Mouse (Mus musculus): Measurements from ENCODE around the gene Rpl10-ps3. TPM values are rescaled to one million over a fixed set of nuclear protein-coding genes. Genes with fewer than 3 reads are reported as not detected.

Gene Rpl10-ps3
- polyA plus RNA-seq, 1 experiment from 2014 or later, result 272 TPM

GRCm38 (mm10) chr9:50305666-50306402 is 38.9 kb downstream of the Rpl10-ps3 start:
- Histone ChIP-seq H3K9ac (no peak overlapping the region), H3K27ac (replicated peaks) (no peak overlapping the region), H3K4me1 (replicated peaks) (no peaks in the 10 kb centered on the region), H3K4me2 (no peak overlapping the region), H3K9me3 (replicated peaks) (no peaks in the 10 kb centered on the region), H3K4me3 (replicated peaks) (no peak overlapping the region), H3K27me3 (no peaks in the 10 kb centered on the region), H3K36me3 (replicated peaks) (no peaks in the 10 kb centered on the region)
- no peak for ATAC-seq (ENCODE audit: insufficient read depth)
- 57% methylated on average over 10 of the region's 10 CpGs for WGBS (ENCODE audit: insufficient replicate concordance)

DNA sequence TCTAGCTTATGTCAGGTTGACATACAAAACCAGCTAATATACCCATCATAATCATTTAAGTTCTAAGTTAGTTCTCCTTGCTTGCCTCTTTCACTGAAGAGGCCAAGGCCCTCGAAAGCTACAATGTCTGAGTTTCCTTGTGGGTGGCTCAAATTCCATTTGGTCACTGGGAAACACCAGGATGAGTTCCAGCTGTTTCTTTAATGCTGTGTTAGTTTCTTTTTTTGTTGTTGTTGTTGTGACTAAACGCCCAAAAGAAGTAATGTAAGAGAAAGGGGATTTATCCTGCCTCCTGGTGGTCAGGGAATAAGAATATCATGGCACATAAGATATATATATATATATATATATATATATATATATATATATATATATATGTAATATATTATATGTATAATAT is 39.7 kb downstream of the Rpl10-ps3 start:
- no peak overlapping the region for H3K27ac ChIP-seq (replicated peaks)
- H3K36me3 ChIP-seq (replicated peaks), result no peaks in the 10 kb centered on the region
- WGBS (ENCODE audit: insufficient replicate concordance), result 30% methylated on average over 2 of the region's 2 CpGs

DNA sequence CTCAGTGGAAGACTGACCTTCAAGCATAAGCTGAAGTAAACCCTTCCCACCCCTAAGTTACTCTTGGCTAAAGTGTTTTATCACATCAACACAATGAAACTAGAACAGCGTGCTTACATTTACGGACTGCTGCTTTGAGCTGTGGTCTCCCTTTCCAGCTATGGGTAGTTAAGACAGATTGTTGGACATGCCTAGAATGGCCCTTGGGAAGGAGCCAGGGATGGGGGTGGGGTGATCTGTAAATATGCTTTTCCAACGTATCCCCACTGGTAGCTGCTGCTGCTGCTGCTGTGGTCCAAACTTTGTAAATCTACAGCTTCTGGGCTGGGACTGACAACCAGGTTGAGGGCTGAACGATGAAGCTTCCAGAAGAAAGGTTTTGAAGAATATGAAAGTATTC is 40.8 kb downstream of the Rpl10-ps3 start:
- H3K36me3 ChIP-seq (replicated peaks), result no peaks in the 10 kb centered on the region
- no peaks in the 10 kb centered on the region for H3K4me1 ChIP-seq (replicated peaks)
- no peak overlapping the region for H3K4me3 ChIP-seq (replicated peaks)
- no peaks in the 10 kb centered on the region for H3K27me3 ChIP-seq
- H3K9ac ChIP-seq, result no peak overlapping the region
- no peak overlapping the region for H3K4me2 ChIP-seq
- H3K9me3 ChIP-seq (replicated peaks), result no peaks in the 10 kb centered on the region
- no peak for ATAC-seq (ENCODE audit: insufficient read depth)
- H3K27ac ChIP-seq (replicated peaks), result no peak overlapping the region
- WGBS (ENCODE audit: insufficient replicate concordance), result 64% methylated on average over 4 of the region's 4 CpGs

More for the DNA sequence above, 39.7 kb downstream of the Rpl10-ps3 start:
- no peak overlapping the region for H3K4me2 ChIP-seq
- no peak overlapping the region for H3K9ac ChIP-seq
- no peaks in the 10 kb centered on the region for H3K4me1 ChIP-seq (replicated peaks)
- ATAC-seq (ENCODE audit: insufficient read depth), result no peak
- no peaks in the 10 kb centered on the region for H3K27me3 ChIP-seq
- H3K4me3 ChIP-seq (replicated peaks), result no peak overlapping the region
- no peaks in the 10 kb centered on the region for H3K9me3 ChIP-seq (replicated peaks)

- H3K27me3 ChIP-seq, result no peaks in the 10 kb centered on the region
- no peaks in the 10 kb centered on the region for H3K9me3 ChIP-seq (replicated peaks)
- no peaks in the 10 kb centered on the region for H3K36me3 ChIP-seq (replicated peaks)
- H3K27ac ChIP-seq (replicated peaks), result no peak overlapping the region
- no peak for ATAC-seq (ENCODE audit: insufficient read depth)
- H3K9ac ChIP-seq, result no peak overlapping the region
- H3K4me2 ChIP-seq, result no peak overlapping the region
- H3K4me1 ChIP-seq (replicated peaks), result no peaks in the 10 kb centered on the region
- H3K4me3 ChIP-seq (replicated peaks), result no peak overlapping the region
These were observed 43.0 kb downstream of the Rpl10-ps3 start for GRCm38 (mm10) chr9:50301722-50302121.

GRCm38 (mm10) chr9:50298389-50298788 is 46.4 kb downstream of the Rpl10-ps3 start:
- Histone ChIP-seq H3K36me3 (replicated peaks) (no peaks in the 10 kb centered on the region), H3K4me2 (no peak overlapping the region), H3K4me3 (replicated peaks) (no peak overlapping the region), H3K9me3 (replicated peaks) (no peaks in the 10 kb centered on the region), H3K27me3 (no peaks in the 10 kb centered on the region), H3K4me1 (replicated peaks) (no peaks in the 10 kb centered on the region), H3K9ac (no peak overlapping the region), H3K27ac (replicated peaks) (no peak overlapping the region)
- ATAC-seq (ENCODE audit: insufficient read depth), result no peak
- WGBS (ENCODE audit: insufficient replicate concordance), result 35% methylated on average over 2 of the region's 2 CpGs

Other genes starting within 250 kb of the Rpl10-ps3 start
- 0.17 and 0.35 TPM in 2 replicates for gene Plet1, start 149.6 kb upstream of the Rpl10-ps3 start, polyA plus RNA-seq (2015; fragmentation: Nextera tagmentation; extraction: Ambion mirVana)
- gene Pts, start 183.8 kb upstream of the Rpl10-ps3 start, polyA plus RNA-seq (2015; fragmentation: Nextera tagmentation; extraction: Ambion mirVana), result 32.6 and 36.1 TPM in 2 replicates
- gene Il18, start 209.9 kb upstream of the Rpl10-ps3 start, polyA plus RNA-seq (2015; fragmentation: Nextera tagmentation; extraction: Ambion mirVana), result 10.1 and 11.1 TPM in 2 replicates
- 0.60 and 0.67 TPM in 2 replicates for gene Bco2, start 210.2 kb upstream of the Rpl10-ps3 start, polyA plus RNA-seq (2015; fragmentation: Nextera tagmentation; extraction: Ambion mirVana)
- not detected in 2 replicates for gene Tex12, start 216.4 kb upstream of the Rpl10-ps3 start, polyA plus RNA-seq (2015; fragmentation: Nextera tagmentation; extraction: Ambion mirVana)

All from liver, embryonic 15.5 days (tissue).